Comparison of ENCODE assay signal across 16 mouse cellular contexts in genomic region chr17:81246156-81246555, GRCm38 (mm10).
DNase-seq lines count a peak whose midpoint lies in the region.
"Had no signal": no experiment of that assay in that cellular context is flagged by ENCODE, and none has a peak within 500 bp of the region (broad histone marks: within the 10 kb centered on the region; RNA-seq: fewer than 3 reads in every experiment).

No protein-coding gene starts in this region.

- DNase-seq in heart, postnatal 10 days, result peak; percentile 7 to 12
- no peak for DNase-seq in heart, postnatal 36 days
- DNase-seq in lung, postnatal 10 days, result peak; percentile 23
- DNase-seq in lung, postnatal 4 days, result no peak
- peak; percentile 8 for DNase-seq in lung, postnatal 36 days
- no peak for DNase-seq in kidney, adult 9 months
- DNase-seq: adrenal gland, adult 8-10 months; adrenal gland, postnatal 25 days; cerebellum, adult 11-12 months; cerebellum, adult 8-10 months; cerebellum, postnatal 10 days; cerebellum, postnatal 36 days; embryo, embryonic 11 days; gastrocnemius, postnatal 10 days; gastrocnemius, postnatal 36 days; heart, postnatal 4 days had no signal

- intact Hi-C loops in heart, postnatal 10 days (cut with DNase I), result no loop called here
- intact Hi-C loops in heart, postnatal 36 days (cut with DNase I), result no loop called here

Comparison
In these comparisons a context has a peak if more than half of its experiments do, and no peak if none do; other contexts are left out.
1. DNase-seq: peak in heart, postnatal 10 days (2 of 2), lung, postnatal 10 days (single experiment) and lung, postnatal 36 days (single experiment); none in heart, postnatal 36 days (0 of 2), lung, postnatal 4 days (0 of 2) and kidney, adult 9 months (single experiment).